ENCODE assay signal across 12 mouse cellular contexts in genomic region chr2:174917975-174918374, GRCm38 (mm10).
A peak's percentile ranks its signal among the peaks of the same experiment; 100 is the strongest.
DNase-seq lines count a peak whose midpoint lies in the region; ATAC-seq lines count a peak whose summit lies in the region.
"Had no signal": no experiment of that assay in that cellular context is flagged by ENCODE, and none has a peak within 500 bp of the region (broad histone marks: within the 10 kb centered on the region; RNA-seq: fewer than 3 reads in every experiment).

No protein-coding gene starts in this region.

- intact Hi-C loops in gastrocnemius, postnatal 14 days (cut with DNase I; ENCODE audit: low total_unique reads), result no loop called here

- no peaks in the 10 kb centered on the region for H3K9me3 ChIP-seq in heart, embryonic 12.5 days (replicated peaks)
- no peaks in the 10 kb centered on the region for H3K9me3 ChIP-seq in embryonic facial prominence, embryonic 10.5 days
- H3K9me3 ChIP-seq in hindbrain, embryonic 14.5 days (ENCODE audit: control insufficient read depth, low read length), result no peaks in the 10 kb centered on the region
- H3K9me3 ChIP-seq: embryonic facial prominence, embryonic 15.5 days; heart, embryonic 15.5 days had no signal

- H3K4me3 ChIP-seq in heart, embryonic 12.5 days, result 0 out of 2 replicates have a peak overlapping the region, but pooled peaks have one; percentile 5
- H3K4me3 ChIP-seq in embryonic facial prominence, embryonic 10.5 days, result peak overlapping the region; percentile 37
- H3K4me3 ChIP-seq in hindbrain, embryonic 14.5 days (replicated peaks; ENCODE audit: low read length), result no peak overlapping the region; the same call in 1 of the 2 replicates
- H3K4me3 ChIP-seq: embryonic facial prominence, embryonic 15.5 days; heart, embryonic 15.5 days had no signal

- 0 out of 2 replicates have a peak, but pooled peaks cover 9% of the 10 kb centered on the region for H3K4me1 ChIP-seq in heart, embryonic 12.5 days (replicated peaks)
- peaks cover 37% of the 10 kb centered on the region for H3K4me1 ChIP-seq in embryonic facial prominence, embryonic 10.5 days
- peaks cover 14% of the 10 kb centered on the region for H3K4me1 ChIP-seq in hindbrain, embryonic 14.5 days (replicated peaks; ENCODE audit: control insufficient read depth, insufficient read depth, low read length)

- WGBS in heart, embryonic 12.5 days, result 28% methylated on average over 5 of the region's 5 CpGs
- WGBS in embryonic facial prominence, embryonic 10.5 days, result 11% methylated on average over 5 of the region's 5 CpGs
- WGBS in hindbrain, embryonic 14.5 days, result 8% methylated on average over 5 of the region's 5 CpGs

- DNase-seq in heart, adult 9 months (ENCODE audit: low spot score in 2 of 2), result no peak
- DNase-seq in embryonic facial prominence, embryonic 10.5 days (ENCODE audit: low spot score), result peak; percentile 64
- DNase-seq in hindbrain, embryonic 14.5 days (ENCODE audit: low spot score), result no peak
- DNase-seq in neural tube, embryonic 10.5 days (ENCODE audit: extremely low spot score, low spot score), result peak; percentile 60
- no peak for DNase-seq in gastrocnemius, postnatal 14 days
- DNase-seq in ovary, postnatal 14 days (ENCODE audit: low spot score), result no peak
- no peak for DNase-seq in gastrocnemius, adult 8-10 months (ENCODE audit: low spot score in 2 of 2)
- DNase-seq: right cerebral cortex, adult 18-20 months had no signal

- no peak overlapping the region for H3K9ac ChIP-seq in heart, embryonic 12.5 days
- peak overlapping the region; percentile 48 for H3K9ac ChIP-seq in hindbrain, embryonic 14.5 days
- H3K9ac ChIP-seq: embryonic facial prominence, embryonic 15.5 days; heart, embryonic 15.5 days had no signal

- ATAC-seq in heart, embryonic 12.5 days (ENCODE audit: insufficient number of reproducible peaks, low FRiP score), result no peak
- peak; percentile 43 for ATAC-seq in hindbrain, embryonic 14.5 days (ENCODE audit: low FRiP score)
- ATAC-seq: Patski had no signal

- no peak overlapping the region for H3K27ac ChIP-seq in heart, embryonic 12.5 days (ENCODE audit: poor library complexity, severe bottlenecking)
- peak overlapping the region; percentile 91 for H3K27ac ChIP-seq in embryonic facial prominence, embryonic 10.5 days (replicated peaks)
- H3K27ac ChIP-seq in hindbrain, embryonic 14.5 days, result peak overlapping the region; percentile 94
- H3K27ac ChIP-seq: embryonic facial prominence, embryonic 15.5 days; heart, embryonic 15.5 days had no signal

- no peaks in the 10 kb centered on the region for H3K27me3 ChIP-seq in heart, embryonic 12.5 days (replicated peaks)
- no peaks in the 10 kb centered on the region for H3K27me3 ChIP-seq in embryonic facial prominence, embryonic 10.5 days (replicated peaks; ENCODE audit: low read depth, poor library complexity, severe bottlenecking)
- H3K27me3 ChIP-seq in hindbrain, embryonic 14.5 days (ENCODE audit: control insufficient read depth, insufficient read depth, low read length), result no peaks in the 10 kb centered on the region
- H3K27me3 ChIP-seq: embryonic facial prominence, embryonic 15.5 days; heart, embryonic 15.5 days had no signal

- peak overlapping the region; percentile 46; the same call in 1 of the 2 replicates for H3K4me2 ChIP-seq in heart, embryonic 12.5 days
- H3K4me2 ChIP-seq in hindbrain, embryonic 14.5 days (replicated peaks), result peak overlapping the region; percentile 49

- H3K36me3 ChIP-seq in heart, embryonic 12.5 days, result no peaks in the 10 kb centered on the region
- no peaks in the 10 kb centered on the region for H3K36me3 ChIP-seq in embryonic facial prominence, embryonic 10.5 days (replicated peaks)
- no peaks in the 10 kb centered on the region for H3K36me3 ChIP-seq in hindbrain, embryonic 14.5 days (replicated peaks; ENCODE audit: control insufficient read depth, insufficient read depth)
- H3K36me3 ChIP-seq: embryonic facial prominence, embryonic 15.5 days; heart, embryonic 15.5 days had no signal

Comparison
In these comparisons a context has a peak if more than half of its experiments do, and no peak if none do; other contexts are left out.
1. DNase-seq: peak in embryonic facial prominence, embryonic 10.5 days (single experiment) and neural tube, embryonic 10.5 days (single experiment); none in heart, adult 9 months (0 of 2), hindbrain, embryonic 14.5 days (single experiment), gastrocnemius, postnatal 14 days (single experiment), ovary, postnatal 14 days (single experiment) and gastrocnemius, adult 8-10 months (0 of 2).